Mouse (Mus musculus): Measurements from ENCODE around the gene Olfm4. TPM values are rescaled to one million over a fixed set of nuclear protein-coding genes. Genes with fewer than 3 reads are reported as not detected.

The Olfm4 gene
- polyA plus RNA-seq, 1 experiment from 2014 or later = 0.18 TPM

- no peaks in the 10 kb centered on the region for H3K36me3 ChIP-seq
- no peak for ATAC-seq (ENCODE audit: insufficient number of reproducible peaks, low FRiP score)
- H3K27ac ChIP-seq (ENCODE audit: poor library complexity, severe bottlenecking) = no peak overlapping the region
- no peak overlapping the region for H3K9ac ChIP-seq
- no peaks in the 10 kb centered on the region for H3K27me3 ChIP-seq (replicated peaks)
- H3K4me2 ChIP-seq = no peak overlapping the region
- H3K4me3 ChIP-seq = no peak overlapping the region
- H3K9me3 ChIP-seq (replicated peaks) = no peaks in the 10 kb centered on the region
- no peaks in the 10 kb centered on the region for H3K4me1 ChIP-seq (replicated peaks)
- 70% methylated on average over 7 of the region's 7 CpGs for WGBS
Measured at GRCm38 (mm10) chr14:79985137-79985670, 1.3 kb downstream of the Olfm4 start.

DNA sequence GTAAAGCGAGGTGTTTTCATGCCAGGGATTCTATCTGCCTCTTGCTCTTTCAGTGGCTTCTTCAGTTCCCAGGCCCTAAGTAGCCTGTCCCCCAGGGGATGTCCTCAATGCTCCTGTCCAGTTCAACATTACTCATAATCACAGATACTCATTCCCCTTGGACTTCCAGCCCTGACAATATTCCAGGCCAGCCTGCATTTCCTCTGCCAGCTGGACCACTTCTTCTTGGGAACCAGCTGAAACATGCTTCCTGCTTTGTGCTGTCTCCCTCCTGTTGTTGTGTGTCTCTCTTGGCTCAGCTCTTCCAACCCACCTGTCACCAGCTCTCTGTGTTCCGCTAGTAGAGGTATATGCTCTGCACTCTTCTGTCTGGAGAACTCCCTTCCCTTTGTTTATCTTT is 1.8 kb downstream of the Olfm4 start:
- Histone ChIP-seq H3K9ac (no peak overlapping the region), H3K36me3 (no peaks in the 10 kb centered on the region), H3K27me3 (replicated peaks) (no peaks in the 10 kb centered on the region), H3K27ac (ENCODE audit: poor library complexity, severe bottlenecking) (no peak overlapping the region), H3K4me2 (no peak overlapping the region), H3K4me1 (replicated peaks) (no peaks in the 10 kb centered on the region), H3K4me3 (no peak overlapping the region), H3K9me3 (replicated peaks) (no peaks in the 10 kb centered on the region)
- 60% methylated on average over 2 of the region's 2 CpGs for WGBS
- no peak for ATAC-seq (ENCODE audit: insufficient number of reproducible peaks, low FRiP score)

- no peak overlapping the region for H3K4me3 ChIP-seq
- H3K27ac ChIP-seq (ENCODE audit: poor library complexity, severe bottlenecking) = no peak overlapping the region
- H3K36me3 ChIP-seq = no peaks in the 10 kb centered on the region
- 42% methylated on average over 8 of the region's 8 CpGs for WGBS
- H3K9ac ChIP-seq = no peak overlapping the region
- no peak for ATAC-seq (ENCODE audit: insufficient number of reproducible peaks, low FRiP score)
- no peaks in the 10 kb centered on the region for H3K27me3 ChIP-seq (replicated peaks)
- no peak overlapping the region for H3K4me2 ChIP-seq
- H3K9me3 ChIP-seq (replicated peaks) = no peaks in the 10 kb centered on the region
- no peaks in the 10 kb centered on the region for H3K4me1 ChIP-seq (replicated peaks)
Measured at GRCm38 (mm10) chr14:79986831-79987230, 3.0 kb downstream of the Olfm4 start.

DNA sequence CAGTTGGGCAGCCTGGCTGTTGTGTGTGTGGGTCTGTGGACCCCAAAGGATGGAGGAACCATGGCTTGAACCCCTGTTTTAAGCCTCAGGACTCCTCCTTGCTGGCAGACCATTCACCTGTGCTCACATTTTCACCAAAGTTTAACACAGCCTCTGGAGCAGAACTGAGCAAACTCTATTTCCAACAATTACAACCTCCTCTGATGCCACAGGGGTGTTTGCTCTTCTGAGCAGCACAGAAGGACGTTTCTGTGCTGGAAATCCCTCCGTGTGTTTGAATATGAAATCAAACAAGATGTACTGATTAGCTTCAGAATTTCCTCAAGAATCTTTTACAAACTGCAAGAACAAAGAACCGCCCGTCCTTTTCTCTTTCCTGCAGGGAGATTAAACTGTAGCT is 5.9 kb downstream of the Olfm4 start:
- Histone ChIP-seq H3K9me3 (replicated peaks) (no peaks in the 10 kb centered on the region), H3K36me3 (no peaks in the 10 kb centered on the region), H3K27me3 (replicated peaks) (no peaks in the 10 kb centered on the region), H3K4me1 (replicated peaks) (no peaks in the 10 kb centered on the region), H3K9ac (no peak overlapping the region), H3K4me2 (no peak overlapping the region), H3K27ac (ENCODE audit: poor library complexity, severe bottlenecking) (no peak overlapping the region), H3K4me3 (no peak overlapping the region)
- no peak for ATAC-seq (ENCODE audit: insufficient number of reproducible peaks, low FRiP score)
- whole genome bisulfite sequencing = 66% methylated on average over 4 of the region's 4 CpGs

DNA sequence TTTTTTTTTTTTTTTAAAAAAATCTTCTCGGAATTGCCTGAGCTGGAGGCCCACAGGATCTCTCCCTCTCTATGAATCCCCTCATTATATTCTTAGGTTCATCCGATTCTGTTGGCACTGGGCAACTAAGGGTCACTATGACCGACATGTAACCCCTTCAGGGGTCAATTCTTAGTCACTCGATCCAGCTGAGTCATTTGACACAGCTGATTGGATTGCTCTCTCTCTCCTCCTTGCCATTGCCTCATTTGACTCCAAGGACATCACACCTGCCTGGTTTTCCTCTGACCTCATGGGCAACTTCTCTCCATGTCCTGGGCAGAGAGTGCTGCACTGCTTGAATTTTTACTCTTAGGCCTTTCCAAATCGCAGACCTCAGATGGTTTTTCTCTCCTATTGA is 6.7 kb downstream of the Olfm4 start:
- no peaks in the 10 kb centered on the region for H3K27me3 ChIP-seq (replicated peaks)
- no peak overlapping the region for H3K4me2 ChIP-seq
- no peaks in the 10 kb centered on the region for H3K36me3 ChIP-seq
- 67% methylated on average over 5 of the region's 5 CpGs for WGBS
- H3K27ac ChIP-seq (ENCODE audit: poor library complexity, severe bottlenecking) = no peak overlapping the region
- H3K4me1 ChIP-seq (replicated peaks) = no peaks in the 10 kb centered on the region
- H3K9ac ChIP-seq = no peak overlapping the region
- no peaks in the 10 kb centered on the region for H3K9me3 ChIP-seq (replicated peaks)
- ATAC-seq (ENCODE audit: insufficient number of reproducible peaks, low FRiP score) = no peak
- no peak overlapping the region for H3K4me3 ChIP-seq

GRCm38 (mm10) chr14:79997534-79997933 is 13.7 kb downstream of the Olfm4 start:
- no peaks in the 10 kb centered on the region for H3K36me3 ChIP-seq
- no peaks in the 10 kb centered on the region for H3K4me1 ChIP-seq (replicated peaks)
- no peak overlapping the region for H3K4me3 ChIP-seq
- no peak overlapping the region for H3K9ac ChIP-seq
- H3K27me3 ChIP-seq (replicated peaks) = no peaks in the 10 kb centered on the region
- ATAC-seq (ENCODE audit: insufficient number of reproducible peaks, low FRiP score) = no peak
- H3K9me3 ChIP-seq (replicated peaks) = no peaks in the 10 kb centered on the region
- no peak overlapping the region for H3K27ac ChIP-seq (ENCODE audit: poor library complexity, severe bottlenecking)
- 67% methylated on average over 4 of the region's 4 CpGs for WGBS
- H3K4me2 ChIP-seq = no peak overlapping the region

- Histone ChIP-seq H3K4me2 (no peak overlapping the region), H3K27ac (ENCODE audit: poor library complexity, severe bottlenecking) (no peak overlapping the region), H3K4me1 (replicated peaks) (no peaks in the 10 kb centered on the region), H3K9me3 (replicated peaks) (0 out of 2 replicates have a peak, but pooled peaks cover 2% of the 10 kb centered on the region), H3K4me3 (no peak overlapping the region), H3K36me3 (no peaks in the 10 kb centered on the region), H3K27me3 (replicated peaks) (no peaks in the 10 kb centered on the region), H3K9ac (no peak overlapping the region)
- ATAC-seq (ENCODE audit: insufficient number of reproducible peaks, low FRiP score) = no peak
- WGBS = 56% methylated on average over 8 of the region's 8 CpGs
Measured at GRCm38 (mm10) chr14:80000110-80000531, 16.2 kb downstream of the Olfm4 start.

DNA sequence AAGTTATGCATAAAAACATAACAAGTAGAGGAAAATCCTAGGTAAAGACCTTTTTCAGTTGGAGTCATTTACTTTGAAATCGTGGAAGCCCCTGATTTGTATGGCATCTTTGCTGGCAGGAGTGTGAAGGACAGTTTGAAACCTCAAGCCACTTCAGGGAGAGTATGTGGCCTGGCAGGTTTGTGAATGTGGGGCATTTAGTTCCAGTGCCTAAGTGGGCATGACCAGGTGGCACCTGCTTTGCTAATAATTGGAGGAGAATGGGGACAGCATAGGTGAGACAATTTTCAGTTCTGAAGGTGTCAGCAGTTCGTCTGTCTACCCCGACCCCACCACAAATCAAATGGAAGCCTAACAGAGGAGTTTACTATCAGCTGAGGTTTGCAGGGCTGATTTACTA is 23.8 kb downstream of the Olfm4 start:
- Histone ChIP-seq H3K4me2 (no peak overlapping the region), H3K9ac (no peak overlapping the region), H3K27me3 (replicated peaks) (no peaks in the 10 kb centered on the region), H3K36me3 (no peaks in the 10 kb centered on the region), H3K4me3 (no peak overlapping the region), H3K4me1 (replicated peaks) (no peaks in the 10 kb centered on the region), H3K9me3 (replicated peaks) (0 out of 2 replicates have a peak, but pooled peaks cover 2% of the 10 kb centered on the region), H3K27ac (ENCODE audit: poor library complexity, severe bottlenecking) (no peak overlapping the region)
- no peak for ATAC-seq (ENCODE audit: insufficient number of reproducible peaks, low FRiP score)
- WGBS = 76% methylated on average over 3 of the region's 3 CpGs

DNA sequence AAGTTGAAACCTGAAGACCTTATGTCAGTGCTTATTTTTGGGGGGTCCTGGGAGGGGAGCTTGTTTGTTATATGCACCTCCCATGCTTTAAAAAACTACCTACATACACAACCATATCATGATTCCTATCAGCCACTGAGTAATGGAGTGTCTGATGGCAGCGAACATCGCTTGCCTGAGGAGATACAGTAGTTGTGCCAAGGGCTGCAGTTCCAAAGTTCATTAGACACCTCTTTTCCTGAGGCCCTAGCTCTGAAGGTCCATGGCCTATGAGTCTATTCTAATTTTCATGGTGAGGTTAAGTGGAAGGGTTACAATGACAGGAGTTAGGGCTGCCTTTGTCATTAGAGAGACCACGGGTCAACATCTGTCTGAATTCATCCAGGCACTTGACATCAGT is 26.5 kb downstream of the Olfm4 start:
- WGBS = 75% methylated on average over 3 of the region's 3 CpGs
- Histone ChIP-seq H3K27ac (ENCODE audit: poor library complexity, severe bottlenecking) (no peak overlapping the region), H3K4me1 (replicated peaks) (no peaks in the 10 kb centered on the region), H3K36me3 (no peaks in the 10 kb centered on the region), H3K4me2 (no peak overlapping the region), H3K4me3 (no peak overlapping the region), H3K27me3 (replicated peaks) (no peaks in the 10 kb centered on the region), H3K9me3 (replicated peaks) (no peaks in the 10 kb centered on the region), H3K9ac (no peak overlapping the region)
- no peak for ATAC-seq (ENCODE audit: insufficient number of reproducible peaks, low FRiP score)

DNA sequence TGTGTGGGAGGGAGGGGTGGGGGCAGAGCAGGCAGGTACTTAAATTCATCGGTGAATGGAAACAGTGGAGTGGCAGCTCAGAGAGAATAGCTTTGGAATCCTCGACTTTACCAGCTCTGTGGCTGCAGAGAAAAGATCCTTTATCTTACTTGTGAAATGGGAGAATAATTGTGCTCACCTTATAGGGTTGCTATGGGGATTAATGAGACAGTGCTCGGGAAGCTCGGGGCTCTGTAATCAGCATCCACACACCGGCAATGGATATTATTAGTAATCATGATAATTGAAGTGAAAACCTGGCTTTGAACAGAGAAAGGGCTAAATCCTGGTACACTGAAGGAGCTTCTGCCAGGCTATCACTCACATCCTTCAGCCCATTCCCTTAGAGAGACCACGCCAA is 31.1 kb downstream of the Olfm4 start:
- WGBS = 53% methylated on average over 6 of the region's 6 CpGs
- no peak overlapping the region for H3K9ac ChIP-seq
- H3K27me3 ChIP-seq (replicated peaks) = no peaks in the 10 kb centered on the region
- no peak overlapping the region for H3K4me2 ChIP-seq
- H3K36me3 ChIP-seq = no peaks in the 10 kb centered on the region
- ATAC-seq (ENCODE audit: insufficient number of reproducible peaks, low FRiP score) = no peak
- H3K9me3 ChIP-seq (replicated peaks) = no peaks in the 10 kb centered on the region
- no peak overlapping the region for H3K27ac ChIP-seq (ENCODE audit: poor library complexity, severe bottlenecking)
- no peaks in the 10 kb centered on the region for H3K4me1 ChIP-seq (replicated peaks)
- H3K4me3 ChIP-seq = no peak overlapping the region

GRCm38 (mm10) chr14:80016112-80016511 is 32.2 kb downstream of the Olfm4 start:
- H3K4me2 ChIP-seq = no peak overlapping the region
- H3K27me3 ChIP-seq (replicated peaks) = no peaks in the 10 kb centered on the region
- no peaks in the 10 kb centered on the region for H3K36me3 ChIP-seq
- no peak overlapping the region for H3K4me3 ChIP-seq
- no peaks in the 10 kb centered on the region for H3K9me3 ChIP-seq (replicated peaks)
- H3K27ac ChIP-seq (ENCODE audit: poor library complexity, severe bottlenecking) = no peak overlapping the region
- H3K4me1 ChIP-seq (replicated peaks) = no peaks in the 10 kb centered on the region
- H3K9ac ChIP-seq = no peak overlapping the region
- no peak for ATAC-seq (ENCODE audit: insufficient number of reproducible peaks, low FRiP score)

DNA sequence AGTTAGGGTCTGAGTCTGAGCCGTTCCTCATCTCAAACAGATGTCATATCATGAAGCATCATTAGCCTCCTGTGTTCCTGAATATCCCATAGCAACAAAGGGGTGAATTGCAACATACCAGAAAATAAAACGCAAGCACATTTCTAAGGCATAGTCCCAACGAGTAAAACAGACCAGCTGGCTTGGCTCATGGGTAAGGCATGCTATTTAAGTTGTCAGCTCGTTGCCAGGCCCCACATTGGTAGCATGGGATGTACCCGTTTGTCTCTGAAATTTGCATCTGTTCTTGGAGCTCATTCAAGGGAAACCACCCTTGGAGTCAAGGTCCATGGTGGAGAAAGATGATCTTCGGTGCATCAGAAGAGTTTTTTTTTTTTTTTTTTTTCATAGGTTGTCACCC is 42.2 kb downstream of the Olfm4 start:
- no peak overlapping the region for H3K4me2 ChIP-seq
- no peak overlapping the region for H3K9ac ChIP-seq
- no peaks in the 10 kb centered on the region for H3K4me1 ChIP-seq (replicated peaks)
- ATAC-seq (ENCODE audit: insufficient number of reproducible peaks, low FRiP score) = no peak
- 74% methylated on average over 6 of the region's 6 CpGs for WGBS
- H3K9me3 ChIP-seq (replicated peaks) = no peaks in the 10 kb centered on the region
- H3K27ac ChIP-seq (ENCODE audit: poor library complexity, severe bottlenecking) = no peak overlapping the region
- no peaks in the 10 kb centered on the region for H3K27me3 ChIP-seq (replicated peaks)
- no peaks in the 10 kb centered on the region for H3K36me3 ChIP-seq
- H3K4me3 ChIP-seq = no peak overlapping the region
